Mouse (Mus musculus): ENCODE data around the gene Gpr146. TPM values are rescaled to one million over a fixed set of nuclear protein-coding genes. Genes with fewer than 3 reads are reported as not detected.
A peak's percentile ranks its signal among the peaks of the same experiment; 100 is the strongest.

The Gpr146 gene
- polyA plus RNA-seq, 1 experiment = 15.3 TPM

DNA sequence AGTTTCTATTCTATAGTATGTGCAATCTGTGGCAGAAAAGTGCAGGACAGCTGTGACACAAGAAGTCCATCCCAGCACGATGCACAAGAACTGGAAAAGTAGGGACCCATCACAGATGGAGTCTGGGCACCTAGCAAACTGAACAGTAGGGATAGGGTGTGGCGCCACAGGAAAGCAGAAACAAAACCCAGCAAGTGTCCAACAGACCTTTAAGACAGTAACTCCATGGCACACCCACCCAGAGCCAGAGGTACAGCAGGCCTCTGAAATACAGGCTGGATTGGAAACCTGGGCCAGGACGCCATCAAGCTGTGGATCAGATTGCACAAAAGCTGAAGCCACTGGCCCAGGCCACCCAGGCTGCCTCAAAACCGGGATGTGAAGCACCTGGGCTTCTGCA lies 65.5 kb downstream of the Gpr146 start:
- Histone ChIP-seq H3K4me1 (ENCODE audit: control insufficient read depth, insufficient read depth, low read length) (peaks cover 12% of the 10 kb centered on the region), H3K27ac (ENCODE audit: insufficient read depth, low read length) (peak overlapping the region; percentile 81), H3K4me3 (ENCODE audit: insufficient read depth, low read length) (no peak overlapping the region)
- no peak for TF ChIP-seq CTCF (IDR thresholded peaks at IDR 0.05; ENCODE audit: extremely low read depth, insufficient read depth, low read length)
- TF ChIP-seq POLR2A (IDR thresholded peaks at IDR 0.05; ENCODE audit: extremely low read depth, insufficient read depth, low read length) = no peak

DNA sequence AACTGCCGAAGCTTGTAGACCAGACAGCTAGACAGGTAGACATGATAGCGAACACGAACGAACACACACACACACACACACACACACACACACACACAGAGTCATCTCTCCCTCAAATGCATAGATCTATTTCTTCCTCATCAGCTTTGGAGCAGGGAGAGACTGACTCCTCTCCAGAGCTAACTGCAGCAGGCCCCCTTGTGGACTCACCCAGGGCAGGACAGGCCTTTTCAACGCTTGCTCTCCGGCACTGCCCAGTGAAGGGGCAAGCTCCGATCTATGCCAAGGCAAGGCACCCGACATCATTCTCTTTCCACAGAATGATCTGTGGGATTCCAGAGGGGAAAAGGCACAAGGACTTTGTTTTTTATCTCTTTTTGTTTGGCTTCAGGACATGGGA lies 67.8 kb downstream of the Gpr146 start:
- no peak overlapping the region for H3K27ac ChIP-seq (ENCODE audit: insufficient read depth, low read length)
- H3K4me3 ChIP-seq (ENCODE audit: insufficient read depth, low read length) = no peak overlapping the region
- TF ChIP-seq CTCF (IDR thresholded peaks at IDR 0.05; ENCODE audit: extremely low read depth, insufficient read depth, low read length) (0 out of 2 replicates have a peak, but pooled peaks have one; percentile 16), POLR2A (IDR thresholded peaks at IDR 0.05; ENCODE audit: extremely low read depth, insufficient read depth, low read length) (no peak)
- peaks cover 12% of the 10 kb centered on the region for H3K4me1 ChIP-seq (ENCODE audit: control insufficient read depth, insufficient read depth, low read length)

Other genes starting within 250 kb of the Gpr146 start
- 862 and 899 TPM in 2 replicates for gene Prkar1b, start 227.7 kb upstream of the Gpr146 start, polyA plus RNA-seq (2012; rRNA removed)
- 5.8 and 6.7 TPM in 2 replicates for gene Dnaaf5, start 227.5 kb upstream of the Gpr146 start, polyA plus RNA-seq (2012; rRNA removed)
- gene Sun1, start 177.1 kb upstream of the Gpr146 start, polyA plus RNA-seq (2012; rRNA removed) = 115 and 128 TPM in 2 replicates
- gene Get4, start 125.4 kb upstream of the Gpr146 start, polyA plus RNA-seq (2012; rRNA removed) = 82.6 and 89.5 TPM in 2 replicates
- gene Adap1, start 52.1 kb upstream of the Gpr146 start, polyA plus RNA-seq (2012; rRNA removed) = 271 and 275 TPM in 2 replicates
- 90.2 and 92.7 TPM in 2 replicates for gene Cox19, start 26.3 kb upstream of the Gpr146 start, polyA plus RNA-seq (2012; rRNA removed)
- not detected in 2 replicates for gene Cyp2w1, start 25.1 kb upstream of the Gpr146 start, polyA plus RNA-seq (2012; rRNA removed)
- gene C130050O18Rik, start 27.6 kb downstream of the Gpr146 start, polyA plus RNA-seq (2012; rRNA removed) = 0.44 TPM in 2 replicates
- 4.7 and 4.8 TPM in 2 replicates for gene Gper1, start 45.5 kb downstream of the Gpr146 start, polyA plus RNA-seq (2012; rRNA removed)
- 12.9 and 15.4 TPM in 2 replicates for gene 3110082I17Rik, start 82.8 kb downstream of the Gpr146 start, polyA plus RNA-seq (2012; rRNA removed)
- 52.5 and 55.4 TPM in 2 replicates for gene Zfand2a, start 106.9 kb downstream of the Gpr146 start, polyA plus RNA-seq (2012; rRNA removed)
- gene Uncx, start 165.8 kb downstream of the Gpr146 start, polyA plus RNA-seq (2012; rRNA removed) = not detected in 2 replicates

Data from cortical plate, adult 2 months (tissue).